Mouse (Mus musculus): ENCODE measurements around the gene Mlc1.

Gene Mlc1

GRCm38 (mm10) chr15:88937291-88937650 lies 41.5 kb downstream of the Mlc1 start:
- DNase-seq (ENCODE audit: low spot score), result no peak

DNA sequence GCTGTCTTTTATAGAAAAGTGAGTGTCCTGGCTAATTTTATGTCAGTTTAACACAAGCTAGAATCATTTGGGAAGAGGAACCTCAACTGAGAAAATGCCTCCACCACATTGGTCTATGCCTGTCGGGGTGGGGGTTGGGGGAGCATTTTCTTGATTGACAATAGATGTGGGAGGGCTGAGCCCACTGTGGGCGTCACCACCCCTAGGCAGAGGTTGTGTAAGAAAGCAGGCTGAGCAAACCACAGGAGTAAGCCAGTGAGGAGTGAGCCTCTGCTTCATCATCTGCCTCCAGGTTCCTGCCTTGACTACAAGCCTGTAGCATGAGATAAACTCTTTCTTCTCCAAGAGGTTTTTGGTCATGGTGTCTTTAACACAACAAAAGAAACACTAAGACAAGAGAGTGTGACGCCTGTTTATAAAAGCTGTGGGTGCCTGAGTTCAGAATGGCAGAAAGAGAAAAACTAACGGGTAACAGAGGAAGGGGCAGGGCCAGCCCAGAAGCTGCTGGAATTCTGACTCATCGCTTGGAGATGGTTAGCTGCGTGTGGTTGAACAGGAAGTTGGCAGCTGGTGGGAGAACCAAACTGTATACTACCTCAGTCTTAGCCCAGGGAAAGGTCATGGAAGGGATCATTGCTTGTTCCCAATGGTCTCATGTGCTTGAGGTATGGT lies 42.1 kb downstream of the Mlc1 start:
- no peak for DNase-seq (ENCODE audit: low spot score)

DNA sequence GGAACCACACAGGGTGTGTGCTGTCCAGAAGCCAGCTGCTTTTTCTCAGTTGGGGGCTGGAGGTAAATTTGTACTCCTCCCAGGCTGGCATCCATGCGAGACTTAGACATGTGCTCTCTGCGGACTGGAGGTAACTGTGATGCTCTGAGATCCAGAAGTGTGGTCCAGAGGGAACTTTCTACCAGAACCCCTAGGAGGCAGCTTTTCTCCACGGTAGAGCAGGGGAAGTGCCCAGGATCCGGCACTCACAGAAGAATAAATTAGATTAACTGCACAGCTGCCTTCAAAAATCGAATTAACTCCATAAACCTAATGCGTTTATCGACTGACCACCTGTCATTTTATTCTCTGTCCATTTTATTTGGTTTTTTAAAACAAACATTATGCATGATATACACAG lies 44.7 kb downstream of the Mlc1 start:
- no peak for DNase-seq (ENCODE audit: low spot score)

DNA sequence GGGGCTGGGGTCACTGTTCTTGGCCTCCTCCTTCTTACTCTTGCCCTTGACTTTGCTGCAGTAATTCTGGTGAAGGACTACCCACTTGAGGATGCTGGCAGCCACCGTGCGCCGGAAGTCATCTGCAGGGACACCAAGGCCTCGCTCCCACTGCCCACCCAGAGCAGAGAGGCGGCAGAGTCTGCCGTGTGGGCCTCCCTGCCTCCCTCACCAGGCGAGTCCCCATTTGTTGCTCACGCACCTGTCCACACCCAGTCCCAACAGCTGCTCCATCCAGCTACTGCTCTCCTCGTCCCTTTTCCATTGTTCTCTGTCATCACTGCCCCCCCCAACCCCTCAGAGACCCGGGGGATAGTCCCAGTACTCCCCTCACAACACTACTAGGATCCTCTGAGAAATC lies 46.1 kb downstream of the Mlc1 start:
- DNase-seq (ENCODE audit: low spot score), result no peak

- DNase-seq (ENCODE audit: low spot score), result no peak
Observed at GRCm38 (mm10) chr15:88921992-88922310, 56.9 kb downstream of the Mlc1 start.

DNA sequence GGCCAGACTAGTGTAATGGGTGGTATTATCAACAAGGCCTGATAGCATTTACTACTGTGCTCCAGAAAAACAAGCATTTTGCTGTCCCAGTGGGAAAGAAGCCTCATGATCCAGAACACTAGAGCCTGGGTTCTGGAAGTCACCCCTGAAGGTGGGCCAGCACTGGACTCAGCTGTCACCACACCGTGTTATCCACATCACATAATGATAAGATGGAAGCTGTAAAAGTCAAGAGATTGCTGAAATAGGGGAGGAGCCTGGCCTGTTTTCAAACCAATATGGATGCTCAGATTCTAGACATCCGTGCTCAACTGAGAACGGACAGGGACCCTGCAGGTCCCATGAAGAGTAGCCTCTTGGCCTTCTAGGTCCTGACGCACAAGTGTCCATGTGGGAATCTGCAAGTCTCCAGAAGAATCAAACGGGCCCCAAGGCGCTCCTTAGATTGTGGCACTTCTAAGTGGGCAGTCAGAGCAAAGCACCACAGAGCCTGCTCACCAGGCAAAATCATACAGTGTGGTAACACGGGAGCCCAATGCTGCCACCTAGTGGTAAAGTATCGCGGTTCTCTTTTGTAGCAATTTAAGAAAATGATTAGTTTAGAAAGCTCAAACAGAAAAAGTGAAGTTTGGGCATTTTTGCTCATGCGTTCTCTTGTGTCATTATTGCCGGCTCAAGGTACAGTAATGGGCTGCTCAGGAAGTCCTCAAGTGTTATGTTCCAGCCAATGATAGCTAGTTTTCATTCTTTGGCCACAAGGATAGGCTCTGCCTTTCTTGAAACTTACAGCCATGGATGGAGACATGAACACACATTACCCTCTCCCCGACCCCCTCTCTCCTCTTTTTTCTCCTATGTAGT lies 57.4 kb downstream of the Mlc1 start:
- peak; percentile 71 for DNase-seq (ENCODE audit: low spot score)

GRCm38 (mm10) chr15:88920065-88920464 lies 58.7 kb downstream of the Mlc1 start:
- DNase-seq (ENCODE audit: low spot score), result no peak

DNA sequence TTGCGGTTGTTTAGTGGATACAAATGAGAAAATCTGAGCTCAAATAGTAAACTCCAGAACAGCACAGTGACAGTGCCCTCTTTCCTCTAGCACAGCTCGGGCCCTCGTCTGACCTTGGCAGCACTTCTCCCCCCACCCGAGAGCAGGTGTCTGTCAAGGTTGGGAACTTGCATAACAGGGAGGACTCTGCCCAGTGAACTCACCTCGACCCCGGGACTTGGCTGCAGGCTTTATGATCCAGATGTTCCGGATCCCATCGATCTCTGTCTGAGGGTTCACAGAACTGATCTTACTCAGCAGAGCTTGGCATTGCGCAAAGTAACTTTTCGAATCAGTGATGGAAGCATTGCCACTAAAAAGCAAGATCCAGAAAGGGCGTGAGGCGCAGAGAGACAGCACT lies 59.5 kb downstream of the Mlc1 start:
- no peak for DNase-seq (ENCODE audit: low spot score)

- DNase-seq (ENCODE audit: low spot score), result no peak
Observed at GRCm38 (mm10) chr15:88917126-88917525, 61.7 kb downstream of the Mlc1 start.

GRCm38 (mm10) chr15:88916366-88916765 lies 62.4 kb downstream of the Mlc1 start:
- DNase-seq (ENCODE audit: low spot score), result no peak

- no peak for DNase-seq (ENCODE audit: low spot score)
Observed at GRCm38 (mm10) chr15:88915046-88915445, 63.8 kb downstream of the Mlc1 start.

DNA sequence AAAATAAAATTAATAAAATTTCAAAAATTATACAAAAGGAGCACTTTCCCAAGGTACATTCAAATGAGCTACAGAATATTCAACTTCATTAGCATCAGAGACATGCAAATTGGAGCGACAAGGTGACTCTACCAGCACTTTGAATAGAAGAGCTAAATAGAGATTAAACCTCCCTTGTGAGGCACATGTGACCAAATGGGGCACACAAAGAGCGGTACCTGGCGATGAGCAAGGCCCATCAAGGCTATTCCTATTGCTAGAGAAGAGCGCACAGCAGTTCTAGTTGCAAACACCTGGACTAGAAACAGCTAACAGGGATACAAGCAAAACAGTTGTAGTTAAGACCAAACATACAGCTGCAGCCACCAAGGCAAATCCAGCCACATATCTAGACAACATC lies 72.5 kb downstream of the Mlc1 start:
- no peak for DNase-seq (ENCODE audit: low spot score)

Data from left cerebral cortex, adult 11 months (tissue).